Mouse (Mus musculus) ES-E14 (cell line): ENCODE results near the gene Magi2. TPM values are rescaled to one million over a fixed set of nuclear protein-coding genes. Genes with fewer than 3 reads are reported as not detected.
"Not testable (repeated sequence)": the region's sequence is repeated elsewhere in the genome, so short reads cannot be mapped to it uniquely, and the experiment has no call there.

Experiments used
- DNase-seq: peaks from one replicate; pipeline ENCODE4 v3.0.0-alpha.2; 2013; ENCODE audit warnings: low read depth, low spot score
- H3K27ac ChIP-seq: 2 replicates; pipeline ENCODE4 v1.5.1; 2012; ENCODE audit warnings: low read depth, mild to moderate bottlenecking, low read length, moderate library complexity, mixed read lengths; ENCODE audit not compliant: poor library complexity, insufficient read depth, severe bottlenecking
- H3K36me3 ChIP-seq: 2 replicates; pipeline ENCODE4 v1.6.1; 2012; ENCODE audit warnings: mild to moderate bottlenecking, low read length, moderate library complexity, mixed read lengths; ENCODE audit not compliant: control insufficient read depth, poor library complexity, insufficient read depth, severe bottlenecking
- H3K4me1 ChIP-seq, 2 experiments: fragments of 150-350 bp in 1 of 2; sonication (generic) in 1 of 2; 2 replicates each; pipeline ENCODE4 v1.6.1; 2012; ENCODE audit warnings: low read length in 2 of 2, mild to moderate bottlenecking in 1 of 2, mixed read lengths in 1 of 2; ENCODE audit not compliant: control insufficient read depth in 2 of 2, insufficient read depth in 2 of 2, poor library complexity in 1 of 2
- H3K4me3 ChIP-seq, 2 experiments: fragments of 150-350 bp in 1 of 2; sonication (generic) in 1 of 2; 2 replicates each; pipeline ENCODE4 v1.5.1; 2012; ENCODE audit warnings: low read length in 2 of 2, low read depth in 1 of 2, mild to moderate bottlenecking in 1 of 2, mixed read lengths in 1 of 2; ENCODE audit not compliant: insufficient read depth in 1 of 2, poor library complexity in 1 of 2, severe bottlenecking in 1 of 2
- H3K9ac ChIP-seq: 2 replicates; pipeline ENCODE4 v1.6.1; 2012; ENCODE audit warnings: low read depth, mild to moderate bottlenecking, low read length, mixed read lengths; ENCODE audit not compliant: poor library complexity, insufficient read depth, severe bottlenecking
- H3K9me3 ChIP-seq: fragments of 150-350 bp; sonication (generic); 2 replicates; pipeline ENCODE4 v1.6.1; 2012; ENCODE audit warnings: low read depth, mild to moderate bottlenecking, low read length; ENCODE audit not compliant: control insufficient read depth, insufficient read depth
- CHD2 ChIP-seq: IDR thresholded peaks from 2 replicates; pipeline ENCODE4 v1.6.1; 2014; ENCODE audit warnings: mild to moderate bottlenecking, low read depth, low read length, inconsistent platforms
- HCFC1 ChIP-seq: IDR thresholded peaks from 2 replicates; pipeline ENCODE4 v1.6.1; 2012; ENCODE audit warnings: low read length, inconsistent platforms, borderline replicate concordance; ENCODE audit not compliant: insufficient read depth
- MAFK ChIP-seq: IDR thresholded peaks from 2 replicates; pipeline ENCODE4 v1.6.1; 2014; ENCODE audit warnings: mild to moderate bottlenecking, low read depth, low read length, inconsistent platforms; ENCODE audit not compliant: insufficient read depth
- ZC3H11A ChIP-seq: IDR thresholded peaks from 2 replicates; pipeline ENCODE4 v1.6.1; 2012; ENCODE audit warnings: low read depth, mild to moderate bottlenecking, inconsistent platforms, low read length, borderline replicate concordance
- ZNF384 ChIP-seq: IDR thresholded peaks from 2 replicates; pipeline ENCODE4 v1.6.1; 2012; ENCODE audit warnings: low read depth, low read length, inconsistent platforms
- in situ Hi-C, 2 experiments: fragments of 600-800 bp; cut with MboI; formaldehyde crosslinking; loops; one replicate each; pipeline ENCODE4 v1.15.1; 2025; ENCODE audit warnings: low sequenced_read_pairs in 2 of 2, inconsistent platforms in 1 of 2; ENCODE audit not compliant: unreplicated experiment in 2 of 2
- total RNA-seq: library from RNA; depleted of rRNA; stranded (reverse); fragments of 300-350 nt; gene quantifications from 2 replicates; pipeline ENCODE4 v1.2.3, GENCODE M21; 2012

The Magi2 gene
- total RNA-seq, 1 experiment, result 0.85 TPM

DNA sequence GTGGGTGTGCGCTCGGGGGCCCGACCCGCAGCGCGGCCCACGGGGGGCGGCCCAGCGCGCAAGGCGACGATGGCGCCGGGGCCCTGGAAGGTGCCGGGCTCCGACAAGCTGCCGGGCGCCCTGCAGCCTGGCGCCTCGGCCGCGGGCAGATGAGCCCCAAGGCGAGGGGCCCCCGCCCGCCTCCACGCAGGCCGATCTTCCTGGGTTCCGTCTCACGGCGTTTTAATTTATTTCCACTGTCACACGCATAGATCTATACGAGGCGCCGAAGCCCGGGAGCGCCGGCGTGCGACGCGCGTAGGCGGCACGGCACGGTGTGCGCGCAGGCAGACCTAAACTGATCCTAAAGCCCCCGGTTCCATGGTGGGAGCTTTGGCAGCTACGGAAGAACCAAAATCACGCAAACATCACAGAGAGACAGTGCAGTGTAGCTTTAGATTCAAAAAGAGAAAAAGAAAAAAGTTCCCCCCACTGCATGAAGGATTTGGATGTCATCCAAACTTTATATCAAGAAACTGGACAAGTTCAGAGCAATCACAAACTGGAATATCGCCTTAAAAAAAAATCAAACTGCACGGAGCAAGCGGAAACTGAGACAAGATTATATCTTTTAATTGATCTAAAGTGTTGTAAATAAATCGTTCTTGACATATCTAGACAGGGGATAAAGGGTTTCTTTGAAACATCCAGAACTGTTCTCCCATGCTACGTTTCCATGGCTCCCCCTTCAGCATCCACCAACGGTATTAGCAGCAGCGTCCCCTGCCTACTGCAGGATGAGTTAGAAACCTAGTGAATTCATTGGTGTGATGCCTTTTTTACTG, 1475.9 kb downstream of the Magi2 start:
- no peaks in the 10 kb centered on the region for H3K9me3 ChIP-seq
- peak overlapping the region; percentile 91 for H3K27ac ChIP-seq
- H3K4me1 ChIP-seq, result peaks cover 4 to 11% of the 10 kb centered on the region in 2 experiments; a peak in 3 of 4 replicates
- DNase-seq, result no peak
- H3K36me3 ChIP-seq, result no peaks in the 10 kb centered on the region
- in situ Hi-C loops, result no loop called here
- peak overlapping the region; percentile 66 to 83 for H3K4me3 ChIP-seq
- peak overlapping the region; percentile 88 for H3K9ac ChIP-seq
- TF ChIP-seq ZNF384, result no peak
- no peak for TF ChIP-seq HCFC1

DNA sequence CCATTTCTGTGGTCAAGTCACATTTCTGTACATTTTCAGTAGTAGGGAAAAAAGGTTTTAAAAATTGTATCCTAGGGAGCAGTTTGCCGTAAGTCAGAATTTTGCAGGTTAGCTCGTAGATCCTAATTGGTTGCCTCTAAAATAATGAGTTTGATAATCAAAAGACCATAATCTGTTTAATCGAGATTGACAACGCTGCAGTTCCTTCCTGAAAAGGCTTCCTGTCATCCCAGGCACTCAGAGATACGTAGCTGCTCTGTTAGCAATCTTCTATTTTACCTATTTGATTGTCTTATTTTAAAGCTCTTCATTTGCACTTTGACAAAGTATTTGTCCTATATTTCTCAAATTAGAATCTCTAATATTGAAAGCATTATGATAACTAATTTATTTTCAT, 1476.5 kb downstream of the Magi2 start:
- in situ Hi-C loops, result no loop called here
- Histone ChIP-seq H3K9me3 (no peaks in the 10 kb centered on the region), H3K4me1 (peaks cover 6 to 11% of the 10 kb centered on the region in 2 experiments; a peak in 3 of 4 replicates), H3K36me3 (no peaks in the 10 kb centered on the region), H3K4me3 (peak overlapping the region; percentile 66 to 83; a peak in 3 of 4 replicates), H3K27ac (no peak overlapping the region), H3K9ac (no peak overlapping the region)
- no peak for DNase-seq
- no peak for TF ChIP-seq HCFC1
- no peak for TF ChIP-seq ZC3H11A
- TF ChIP-seq CHD2, result no peak
- TF ChIP-seq ZNF384, result no peak
- no peak for TF ChIP-seq MAFK

DNA sequence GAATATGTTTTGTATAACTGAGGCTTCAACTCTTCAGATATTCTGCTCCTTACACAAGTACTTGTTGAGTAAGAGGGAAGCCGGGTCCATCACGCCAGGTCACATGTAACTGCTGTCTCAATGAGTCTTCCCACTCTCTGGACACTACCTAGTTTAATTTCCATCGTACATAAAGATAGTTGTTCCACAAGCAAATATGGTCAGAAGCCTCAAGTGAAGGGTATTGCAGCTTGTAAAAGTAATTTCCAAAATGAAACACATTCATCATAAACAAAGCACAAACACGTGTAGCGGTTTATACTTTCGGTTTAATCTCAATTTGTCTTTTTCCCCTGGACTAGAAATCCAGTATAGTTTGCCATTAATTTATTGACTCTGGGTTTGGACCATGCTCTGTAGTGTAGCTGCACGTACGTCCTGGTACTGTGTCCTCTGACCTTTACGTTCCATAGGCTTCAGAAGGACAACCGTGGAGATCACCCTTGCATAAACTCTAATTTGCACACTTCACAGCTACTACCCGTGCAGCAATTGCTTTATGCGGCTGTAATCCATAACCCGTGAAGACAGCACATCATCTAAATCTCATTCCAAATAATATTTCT, 1477.2 kb downstream of the Magi2 start:
- H3K4me3 ChIP-seq, result no peak overlapping the region
- in situ Hi-C loops, result no loop called here
- H3K9me3 ChIP-seq, result no peaks in the 10 kb centered on the region
- H3K9ac ChIP-seq, result no peak overlapping the region
- H3K27ac ChIP-seq, result no peak overlapping the region
- no peaks in the 10 kb centered on the region for H3K36me3 ChIP-seq
- TF ChIP-seq MAFK, result no peak
- no peak for TF ChIP-seq CHD2
- no peak for TF ChIP-seq ZC3H11A
- TF ChIP-seq HCFC1, result no peak
- no peak for TF ChIP-seq ZNF384
- no peak for DNase-seq
- peaks cover 6 to 11% of the 10 kb centered on the region in 2 experiments; a peak in 3 of 4 replicates for H3K4me1 ChIP-seq

DNA sequence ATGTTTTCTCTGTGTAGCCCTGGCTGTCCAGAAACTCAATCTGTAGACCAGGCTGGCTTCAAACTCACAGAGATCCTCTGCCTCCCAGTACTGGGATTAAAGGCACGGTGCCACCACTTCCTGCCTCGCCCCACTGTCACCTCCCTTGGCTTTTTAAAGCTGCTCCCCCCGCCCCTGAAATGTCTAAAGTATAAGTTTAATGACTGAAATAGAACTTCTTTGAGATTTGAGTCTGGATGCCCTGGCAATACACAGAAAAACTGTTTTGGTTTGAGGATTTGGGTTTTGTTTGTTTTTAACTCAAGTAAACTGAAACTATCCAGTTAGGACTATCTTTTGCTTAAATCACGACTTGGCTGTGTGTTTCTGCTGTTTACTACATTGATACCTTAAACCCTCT, 1478.0 kb downstream of the Magi2 start:
- in situ Hi-C loops, result no loop called here
- DNase-seq, result no peak
- TF ChIP-seq ZC3H11A, result no peak
- TF ChIP-seq CHD2, result no peak
- TF ChIP-seq ZNF384, result no peak
- TF ChIP-seq HCFC1, result no peak
- TF ChIP-seq MAFK, result no peak
- H3K4me1 ChIP-seq, result peaks cover 6 to 11% of the 10 kb centered on the region in 2 experiments; a peak in 3 of 4 replicates
- no peak overlapping the region for H3K9ac ChIP-seq
- H3K27ac ChIP-seq, result no peak overlapping the region
- no peak overlapping the region for H3K4me3 ChIP-seq
- no peaks in the 10 kb centered on the region for H3K9me3 ChIP-seq
- no peaks in the 10 kb centered on the region for H3K36me3 ChIP-seq

DNA sequence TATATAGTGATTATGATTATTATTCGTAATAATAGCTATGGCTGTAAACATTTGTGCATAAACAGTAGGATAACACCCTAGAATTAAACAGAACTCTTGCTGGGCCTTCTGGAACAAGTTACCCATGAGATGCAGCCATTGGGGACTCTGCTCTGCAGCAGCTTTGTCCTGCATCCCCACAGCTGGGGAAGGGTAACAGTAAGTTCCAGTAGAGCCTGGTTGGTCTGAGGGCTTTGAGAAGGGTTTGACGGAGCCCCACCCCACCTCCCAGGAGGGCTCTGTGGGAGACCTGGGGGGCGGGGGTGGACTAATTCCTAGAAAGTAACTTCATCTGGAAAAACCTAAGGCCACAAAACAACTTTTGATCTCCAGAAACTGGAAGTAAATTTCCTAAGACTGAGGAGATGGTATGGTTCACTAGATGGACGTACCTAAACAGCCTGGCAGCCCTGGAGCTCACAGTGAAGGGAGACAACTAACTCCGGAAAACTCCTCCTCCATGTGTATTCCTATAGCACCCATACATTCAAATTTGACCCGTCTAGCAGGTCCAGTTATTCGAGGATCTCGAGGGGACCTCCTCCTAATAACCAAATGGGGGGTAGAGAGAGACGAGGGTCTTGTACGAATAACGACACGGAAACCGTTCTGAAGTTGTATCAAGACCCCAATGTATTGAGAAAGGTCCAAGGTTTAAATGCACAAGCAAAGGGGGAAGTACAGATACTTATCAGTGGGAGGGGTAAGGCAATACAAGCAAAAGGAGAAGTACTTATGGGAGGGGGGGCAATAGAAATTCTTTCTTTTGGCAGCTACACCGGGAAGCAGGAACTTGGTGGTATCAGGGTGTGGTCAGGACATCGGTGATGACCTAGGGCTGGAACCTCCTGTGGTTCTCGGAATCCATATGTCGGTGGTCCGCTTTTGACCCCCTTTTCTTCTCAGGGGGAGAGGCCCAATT, 1479.8 kb downstream of the Magi2 start:
- DNase-seq, H3K9ac ChIP-seq, H3K4me3 ChIP-seq, H3K36me3 ChIP-seq, in situ Hi-C loops, H3K9me3 ChIP-seq, H3K27ac ChIP-seq: not testable (repeated sequence)
- H3K4me1 ChIP-seq, result peaks cover 6 to 11% of the 10 kb centered on the region in 2 experiments; a peak in 3 of 4 replicates

DNA sequence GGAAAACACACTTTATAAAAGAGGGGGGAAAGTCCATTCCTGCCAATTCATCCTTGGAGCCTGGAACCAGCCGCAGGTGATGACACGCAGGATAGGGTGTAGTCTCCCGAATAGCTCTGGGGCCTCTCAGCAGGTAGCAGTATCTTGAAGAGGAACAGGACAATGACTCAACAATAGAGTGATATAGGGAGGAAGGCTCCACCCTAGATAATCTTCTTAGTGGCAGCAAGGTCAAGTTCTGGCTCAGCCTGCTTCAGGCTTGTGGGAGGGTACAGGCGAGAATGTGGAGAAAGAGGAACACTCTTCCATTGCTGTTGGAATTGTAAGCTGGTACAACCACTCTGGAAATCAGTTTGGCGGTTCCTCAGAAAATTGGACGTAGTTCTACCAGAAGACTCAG, 1484.0 kb downstream of the Magi2 start:
- H3K4me3 ChIP-seq, H3K36me3 ChIP-seq, H3K9ac ChIP-seq, DNase-seq, in situ Hi-C loops, H3K4me1 ChIP-seq, H3K9me3 ChIP-seq: not testable (repeated sequence)
- H3K27ac ChIP-seq, result 0 out of 2 replicates have a peak overlapping the region, but pooled peaks have one; percentile 47
